Mouse (Mus musculus) bone marrow macrophage, adult 2 months (primary cell): ENCODE results near the gene Gm10491.

Source experiments
- CTCF ChIP-seq: IDR thresholded peaks from 2 replicates; pipeline ENCODE4 v1.5.1; 2012; ENCODE audit warnings: low read depth, mild to moderate bottlenecking, low read length, moderate library complexity
- POLR2A ChIP-seq: IDR thresholded peaks from 2 replicates; pipeline ENCODE4 v1.6.1; 2012; ENCODE audit warnings: mild to moderate bottlenecking, low read depth, low read length, borderline replicate concordance

DNA sequence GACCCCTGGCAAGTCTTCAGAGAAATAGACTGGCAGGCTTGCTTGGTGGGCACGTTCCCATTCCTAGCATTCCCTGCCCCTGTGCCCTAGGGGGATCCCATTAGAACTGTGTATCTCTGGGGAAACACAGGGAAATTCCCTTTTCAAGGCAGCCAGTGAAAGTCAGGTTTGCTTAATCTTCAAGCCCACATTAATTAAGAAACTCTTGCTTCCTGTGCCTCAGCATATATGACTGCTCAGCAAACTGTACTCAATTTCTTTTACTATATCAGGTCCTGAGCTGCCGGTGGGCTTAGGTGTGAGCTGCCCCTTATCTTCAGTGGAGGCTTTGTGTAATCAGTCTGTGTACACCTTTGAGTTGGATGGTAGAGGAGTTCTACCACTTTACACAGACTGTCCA lies 41.8 kb downstream of the Gm10491 start:
- TF ChIP-seq CTCF, result no peak
- TF ChIP-seq POLR2A, result no peak
